In genomic region chr10:96180554-96181397, GRCm38 (mm10) we compare ENCODE assay signal across 14 mouse cellular contexts. TPM values are rescaled to one million over a fixed set of nuclear protein-coding genes. Genes with fewer than 3 reads are reported as not detected.
DNase-seq lines count a peak whose midpoint lies in the region; ATAC-seq and TF ChIP-seq lines count a peak whose summit lies in the region.
"Had no signal": no experiment of that assay in that cellular context is flagged by ENCODE, and none has a peak within 500 bp of the region (broad histone marks: within the 10 kb centered on the region; RNA-seq: fewer than 3 reads in every experiment).

No protein-coding gene starts in this region.

- 75% methylated on average over 12 of the region's 12 CpGs for WGBS in intestine, embryonic 16.5 days
- WGBS in intestine, embryonic 15.5 days: 72% methylated on average over 12 of the region's 12 CpGs
- 15% methylated on average over 12 of the region's 12 CpGs for WGBS in liver, embryonic 14.5 days (ENCODE audit: insufficient replicate concordance)
- 33% methylated on average over 12 of the region's 12 CpGs for WGBS in thymus, adult 2 months
- 89% methylated on average over 12 of the region's 12 CpGs for WGBS in forebrain, embryonic 12.5 days

- peak; percentile 75 for DNase-seq in T-cell, adult 2 months (ENCODE audit: low spot score)
- DNase-seq in liver, embryonic 14.5 days (ENCODE audit: low read depth in 3 of 3, low spot score in 3 of 3): no peak
- peak; percentile 58 for DNase-seq in thymus, adult 2 months
- no peak for DNase-seq in retina, postnatal 1 day
- DNase-seq: kidney, adult 8-10 months had no signal

- no peak for TF ChIP-seq EP300 in liver, embryonic 14.5 days (IDR thresholded peaks at IDR 0.05; ENCODE audit: low read depth)

- no peaks in the 10 kb centered on the region for H3K27me3 ChIP-seq in intestine, embryonic 16.5 days (replicated peaks; ENCODE audit: control insufficient read depth, insufficient read depth, low read length)
- no peaks in the 10 kb centered on the region for H3K27me3 ChIP-seq in intestine, embryonic 15.5 days (replicated peaks)
- no peaks in the 10 kb centered on the region for H3K27me3 ChIP-seq in liver, embryonic 14.5 days (ENCODE audit: control insufficient read depth, insufficient read depth, low read length)
- no peaks in the 10 kb centered on the region for H3K27me3 ChIP-seq in thymus, adult 2 months (ENCODE audit: control insufficient read depth, insufficient read depth, low read length)
- H3K27me3 ChIP-seq in forebrain, embryonic 12.5 days: no peaks in the 10 kb centered on the region
- H3K27me3 ChIP-seq: forebrain, embryonic 15.5 days had no signal

- 0 out of 2 replicates have a peak, but pooled peaks cover 5% of the 10 kb centered on the region for H3K4me1 ChIP-seq in intestine, embryonic 16.5 days (ENCODE audit: control insufficient read depth, insufficient read depth, low read length)
- no peaks in the 10 kb centered on the region; the same call in 1 of the 2 replicates for H3K4me1 ChIP-seq in intestine, embryonic 15.5 days (replicated peaks)
- peaks cover 4 to 18% of the 10 kb centered on the region in 2 experiments; a peak in 3 of 4 replicates for H3K4me1 ChIP-seq in liver, embryonic 14.5 days (replicated peaks; ENCODE audit: control insufficient read depth in 2 of 2, insufficient read depth in 2 of 2, low read length in 1 of 2)
- H3K4me1 ChIP-seq in thymus, adult 2 months (replicated peaks; ENCODE audit: control insufficient read depth, insufficient read depth, low read length): peaks cover 16% of the 10 kb centered on the region
- no peaks in the 10 kb centered on the region for H3K4me1 ChIP-seq in forebrain, embryonic 12.5 days
- H3K4me1 ChIP-seq: forebrain, embryonic 15.5 days had no signal

- no peak for TF ChIP-seq CTCF in liver, embryonic 14.5 days (IDR thresholded peaks at IDR 0.05; ENCODE audit: low read depth)
- TF ChIP-seq CTCF in thymus, adult 2 months (IDR thresholded peaks at IDR 0.05; ENCODE audit: borderline replicate concordance, control insufficient read depth, extremely low read depth, insufficient read depth, low read length, poor library complexity): no peak

- H3K27ac ChIP-seq in intestine, embryonic 16.5 days (ENCODE audit: low read length): no peak overlapping the region
- H3K27ac ChIP-seq in intestine, embryonic 15.5 days: no peak overlapping the region
- no peak overlapping the region; the same call in 1 of the 2 replicates for H3K27ac ChIP-seq in liver, embryonic 14.5 days
- peak overlapping the region; percentile 98 for H3K27ac ChIP-seq in thymus, adult 2 months (ENCODE audit: control insufficient read depth, insufficient read depth, low read length)
- no peak overlapping the region for H3K27ac ChIP-seq in forebrain, embryonic 12.5 days
- H3K27ac ChIP-seq: forebrain, embryonic 15.5 days had no signal

- no peaks in the 10 kb centered on the region for H3K9me3 ChIP-seq in intestine, embryonic 16.5 days (ENCODE audit: control insufficient read depth, low read length)
- no peaks in the 10 kb centered on the region for H3K9me3 ChIP-seq in intestine, embryonic 15.5 days
- no peaks in the 10 kb centered on the region for H3K9me3 ChIP-seq in liver, embryonic 14.5 days (ENCODE audit: control insufficient read depth, low read length)
- no peaks in the 10 kb centered on the region for H3K9me3 ChIP-seq in forebrain, embryonic 12.5 days
- H3K9me3 ChIP-seq: forebrain, embryonic 15.5 days had no signal

- H3K4me2 ChIP-seq in intestine, embryonic 16.5 days (ENCODE audit: low read depth, low read length): no peak overlapping the region
- H3K4me2 ChIP-seq in intestine, embryonic 15.5 days (replicated peaks): no peak overlapping the region
- H3K4me2 ChIP-seq in liver, embryonic 14.5 days (ENCODE audit: low read depth): no peak overlapping the region; the same call in 1 of the 2 replicates
- H3K4me2 ChIP-seq in forebrain, embryonic 12.5 days: no peak overlapping the region
- H3K4me2 ChIP-seq: forebrain, embryonic 15.5 days had no signal

- ATAC-seq in intestine, embryonic 16.5 days: peak; percentile 8; the same call in 1 of the 2 replicates
- ATAC-seq in intestine, embryonic 15.5 days: no peak
- ATAC-seq in liver, embryonic 14.5 days (ENCODE audit: insufficient read depth): peak; percentile 31; the same call in 1 of the 2 replicates
- no peak for ATAC-seq in erythroblast, adult 5-6 weeks (replicated peaks; ENCODE audit: low FRiP score, poor library complexity, severe bottlenecking)
- no peak for ATAC-seq in forebrain, embryonic 12.5 days (ENCODE audit: low FRiP score)
- ATAC-seq: forebrain, embryonic 15.5 days had no signal

- no peak for TF ChIP-seq POLR2A in thymus, adult 2 months (IDR thresholded peaks at IDR 0.05; ENCODE audit: control insufficient read depth, extremely low read depth, insufficient read depth, low read length, poor library complexity)

- H3K9ac ChIP-seq in intestine, embryonic 16.5 days (ENCODE audit: low read depth, low read length): no peak overlapping the region
- no peak overlapping the region for H3K9ac ChIP-seq in intestine, embryonic 15.5 days
- no peak overlapping the region for H3K9ac ChIP-seq in liver, embryonic 14.5 days (replicated peaks)
- no peak overlapping the region for H3K9ac ChIP-seq in forebrain, embryonic 12.5 days
- H3K9ac ChIP-seq: forebrain, embryonic 15.5 days had no signal

- H3K4me3 ChIP-seq in intestine, embryonic 16.5 days (ENCODE audit: low read length): no peak overlapping the region
- no peak overlapping the region for H3K4me3 ChIP-seq in intestine, embryonic 15.5 days (replicated peaks)
- H3K4me3 ChIP-seq in liver, embryonic 14.5 days (ENCODE audit: insufficient read depth in 1 of 2, low read depth in 2 of 2, low read length in 2 of 2): no peak overlapping the region
- no peak overlapping the region for H3K4me3 ChIP-seq in thymus, adult 2 months (ENCODE audit: control insufficient read depth, insufficient read depth, low read length)
- H3K4me3 ChIP-seq in forebrain, embryonic 12.5 days (replicated peaks): no peak overlapping the region
- H3K4me3 ChIP-seq: forebrain, embryonic 15.5 days had no signal

- no peaks in the 10 kb centered on the region for H3K36me3 ChIP-seq in intestine, embryonic 16.5 days (ENCODE audit: control insufficient read depth, insufficient read depth, low read length)
- H3K36me3 ChIP-seq in intestine, embryonic 15.5 days: no peaks in the 10 kb centered on the region
- no peaks in the 10 kb centered on the region for H3K36me3 ChIP-seq in liver, embryonic 14.5 days (replicated peaks; ENCODE audit: control insufficient read depth, insufficient read depth, low read depth)
- H3K36me3 ChIP-seq in thymus, adult 2 months (ENCODE audit: control insufficient read depth, insufficient read depth, low read length): no peaks in the 10 kb centered on the region
- H3K36me3 ChIP-seq in forebrain, embryonic 12.5 days (replicated peaks): no peaks in the 10 kb centered on the region
- H3K36me3 ChIP-seq: forebrain, embryonic 15.5 days had no signal

RNA-seq across cellular contexts. Expression of gene Gm5426, which starts 44.4 kb away (rescaled TPM):
- not detected in 2 replicates for polyA plus RNA-seq in intestine, embryonic 16.5 days (2015; fragmentation: Nextera tagmentation; extraction: Ambion mirVana)
- polyA plus RNA-seq in intestine, embryonic 15.5 days (2015; fragmentation: Nextera tagmentation; extraction: Ambion mirVana): not detected in 2 replicates
- polyA plus RNA-seq in liver, embryonic 14.5 days (2012; rRNA removed): not detected in 2 replicates
- not detected in 2 replicates for polyA plus RNA-seq in liver, embryonic 14.5 days (2014; fragmentation: Nextera tagmentation; extraction: Ambion mirVana)
- polyA plus RNA-seq in thymus, adult 2 months (2012; rRNA removed): not detected in 2 replicates
- total RNA-seq in erythroblast, adult 5-6 weeks (2015; ENCODE audit: low replicate concordance): not detected in 2 replicates
- total RNA-seq in erythroblast, adult 5-6 weeks (2017; ENCODE audit: low replicate concordance): not detected in 2 replicates
- not detected in 2 replicates for polyA plus RNA-seq in forebrain, embryonic 12.5 days (2016; fragmentation: Nextera tagmentation; extraction: Ambion mirVana)
- total RNA-seq: heart, adult 18-20 months; layer of hippocampus, postnatal 10 days; liver, adult 2 months had no signal
- polyA plus RNA-seq: embryonic facial prominence, embryonic 11.5 days; forebrain, embryonic 15.5 days; liver, adult 2 months had no signal

Comparison
In these comparisons a context has a peak if more than half of its experiments do, and no peak if none do; other contexts are left out.
1. ATAC-seq: peak in intestine, embryonic 16.5 days (single experiment) and liver, embryonic 14.5 days (single experiment); none in intestine, embryonic 15.5 days (single experiment), erythroblast, adult 5-6 weeks (single experiment) and forebrain, embryonic 12.5 days (single experiment).
2. DNase-seq: peak in T-cell, adult 2 months (single experiment) and thymus, adult 2 months (single experiment); none in liver, embryonic 14.5 days (0 of 3) and retina, postnatal 1 day (single experiment).